22 mouse cellular contexts compared by ENCODE assay signal in genomic region chr14:96681740-96682139, GRCm38 (mm10).
"Had no signal": no experiment of that assay in that cellular context is flagged by ENCODE, and none has a peak within 500 bp of the region (broad histone marks: within the 10 kb centered on the region; RNA-seq: fewer than 3 reads in every experiment).

No protein-coding gene starts in this region.

- H3K4me3 ChIP-seq: lung, embryonic 15.5 days; midbrain, embryonic 10.5 days; midbrain, embryonic 12.5 days; myocyte; neural tube, embryonic 13.5 days; neural tube, embryonic 15.5 days; stomach, embryonic 15.5 days had no signal

- H3K9ac ChIP-seq: lung, embryonic 15.5 days; midbrain, embryonic 12.5 days; neural tube, embryonic 13.5 days; neural tube, embryonic 15.5 days; stomach, embryonic 15.5 days had no signal

- H3K36me3 ChIP-seq: lung, embryonic 15.5 days; midbrain, embryonic 10.5 days; midbrain, embryonic 12.5 days; neural tube, embryonic 13.5 days; neural tube, embryonic 15.5 days; stomach, embryonic 15.5 days had no signal

- H3K27me3 ChIP-seq: lung, embryonic 15.5 days; midbrain, embryonic 12.5 days; neural tube, embryonic 13.5 days; neural tube, embryonic 15.5 days; stomach, embryonic 15.5 days had no signal

- ATAC-seq: lung, postnatal 0 days; midbrain, embryonic 16.5 days had no signal

- H3K4me1 ChIP-seq: lung, embryonic 15.5 days; midbrain, embryonic 10.5 days; midbrain, embryonic 12.5 days; neural tube, embryonic 13.5 days; neural tube, embryonic 15.5 days; stomach, embryonic 15.5 days had no signal

- DNase-seq: lung, adult 18-20 months; lung, postnatal 14 days; lung, postnatal 4 days; midbrain, embryonic 14.5 days; retina, postnatal 1 day; right cerebral cortex, adult 18-20 months; right cerebral cortex, postnatal 25 days; right cerebral cortex, postnatal 4 days; spleen, adult 18-20 months; thymus, adult 2 months; thymus, postnatal 25 days; thymus, postnatal 4 days had no signal

- H3K9me3 ChIP-seq: lung, embryonic 15.5 days; midbrain, embryonic 10.5 days; midbrain, embryonic 12.5 days; neural tube, embryonic 13.5 days; neural tube, embryonic 15.5 days; stomach, embryonic 15.5 days had no signal

- H3K4me2 ChIP-seq: lung, embryonic 15.5 days; midbrain, embryonic 12.5 days; neural tube, embryonic 13.5 days; neural tube, embryonic 15.5 days; stomach, embryonic 15.5 days had no signal

- H3K27ac ChIP-seq: lung, embryonic 15.5 days; midbrain, embryonic 10.5 days; midbrain, embryonic 12.5 days; neural tube, embryonic 13.5 days; neural tube, embryonic 15.5 days; stomach, embryonic 15.5 days; stomach, postnatal 0 days had no signal
